Mouse (Mus musculus) MEL (cell line): Measurements from ENCODE around the gene Kcnmb2.

Experiments
- CTCF ChIP-seq, 3 experiments: IDR thresholded peaks in 2 of 3; conservative IDR thresholded peaks in 1 of 3; 2 replicates each; pipeline ENCODE4 v1.5.1; 2011 to 2012; ENCODE audit warnings: low read length in 3 of 3, low read depth in 2 of 3, mild to moderate bottlenecking in 2 of 3, improper control_type of control experiment in 1 of 3, inconsistent platforms in 1 of 3, mixed read lengths in 1 of 3, moderate library complexity in 1 of 3; ENCODE audit not compliant: control insufficient read depth in 1 of 3, insufficient read depth in 1 of 3, poor library complexity in 1 of 3, severe bottlenecking in 1 of 3
- ETS1 ChIP-seq: IDR thresholded peaks from 2 replicates; pipeline ENCODE4 v1.6.1; 2012; ENCODE audit warnings: low read depth, mild to moderate bottlenecking, inconsistent platforms, low read length, improper control_type of control experiment, moderate library complexity
- GATA1 ChIP-seq: IDR thresholded peaks from 2 replicates; pipeline ENCODE4 v1.6.1; 2011; ENCODE audit warnings: low read depth, low read length, improper control_type of control experiment
- TBP ChIP-seq: IDR thresholded peaks from 2 replicates; pipeline ENCODE4 v1.8.0; 2011; ENCODE audit warnings: low read depth, low read length, improper control_type of control experiment
- TCF12 ChIP-seq: IDR thresholded peaks from 2 replicates; pipeline ENCODE4 v1.6.1; 2014; ENCODE audit warnings: low read depth, mild to moderate bottlenecking, inconsistent platforms, low read length, improper control_type of control experiment, moderate library complexity

GRCm38 (mm10) chr3:31928544-31928943 is 26.2 kb downstream of the Kcnmb2 start:
- TF ChIP-seq GATA1 = no peak
- TF ChIP-seq TCF12 = no peak
- no peak for TF ChIP-seq CTCF (IDR thresholded peaks at IDR 0.05 in 2 of 3, conservative IDR thresholded peaks at IDR 0.05 in 1 of 3; ENCODE audit: control insufficient read depth in 1 of 3, insufficient read depth in 1 of 3, low read depth in 2 of 3, low read length in 3 of 3, poor library complexity in 1 of 3, severe bottlenecking in 1 of 3)
- TF ChIP-seq TBP = no peak
- TF ChIP-seq ETS1 = no peak
